Mouse (Mus musculus): ENCODE results near the gene Gse1.

DNA sequence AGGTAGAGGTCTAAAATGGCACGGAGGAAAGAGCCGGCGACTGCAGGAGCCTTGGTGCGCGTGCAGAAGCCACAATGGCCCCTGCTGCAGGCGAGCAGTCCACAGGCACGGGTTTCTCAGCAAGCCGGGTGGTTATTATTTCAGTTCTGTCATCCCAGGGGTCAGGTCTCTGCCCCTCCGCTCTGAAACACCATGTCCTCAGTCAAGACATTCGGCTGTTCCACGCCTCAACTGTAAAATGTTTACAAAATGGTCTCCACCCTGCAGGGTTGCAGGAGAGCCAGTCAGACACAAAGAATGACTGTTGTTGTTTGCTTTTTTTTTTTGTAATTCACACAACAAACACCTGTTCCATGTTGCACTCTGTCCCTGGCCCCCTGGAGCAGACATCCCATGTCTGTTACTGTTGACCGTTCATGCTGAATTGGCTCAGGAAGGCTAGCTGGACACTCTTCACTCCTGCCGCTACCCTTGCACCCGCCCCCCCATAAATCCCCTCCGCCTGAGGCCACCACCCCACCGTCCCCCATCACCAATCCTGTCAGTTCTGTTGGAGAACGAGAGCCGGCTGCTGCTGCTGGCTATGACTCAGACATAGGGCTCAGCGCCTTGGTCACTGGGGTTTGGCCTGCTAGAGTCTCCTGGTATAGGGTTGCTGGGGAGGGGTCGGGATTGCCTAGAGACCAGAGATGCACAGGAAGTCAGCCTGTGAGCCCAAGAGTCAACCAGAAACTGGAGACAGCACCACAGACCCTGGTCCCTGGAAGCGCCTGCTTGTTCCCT lies 33.3 kb downstream of the Gse1 start:
- TF ChIP-seq CTCF (conservative IDR thresholded peaks at IDR 0.05; ENCODE audit: insufficient read depth, insufficient read length, low read depth, low read length), result no peak
- TF ChIP-seq POLR2A (IDR thresholded peaks at IDR 0.05; ENCODE audit: low read depth, low read length), result no peak

All from kidney, adult 2 months (tissue).